Mouse (Mus musculus) MEL (cell line): ENCODE data around the gene Gm21988. TPM values are rescaled to one million over a fixed set of nuclear protein-coding genes. Genes with fewer than 3 reads are reported as not detected.

ENCODE experiments used
- DNase-seq: peaks from one replicate; pipeline ENCODE4 v3.0.0; 2011; ENCODE audit warnings: low read depth, low spot score
- H3K27ac ChIP-seq: 2 replicates; pipeline ENCODE4 v1.5.1; 2012; ENCODE audit warnings: low read depth, mild to moderate bottlenecking, control low read depth, low read length, moderate library complexity; ENCODE audit not compliant: control insufficient read depth
- H3K27me3 ChIP-seq, 2 experiments: fragments of 150-350 bp in 1 of 2; sonication (generic) in 1 of 2; 2 replicates each; pipeline ENCODE4 v1.6.1; 2012; ENCODE audit warnings: low read length in 2 of 2, mild to moderate bottlenecking in 2 of 2, improper control_type of control experiment in 1 of 2, moderate library complexity in 1 of 2; ENCODE audit not compliant: insufficient read depth in 2 of 2, control insufficient read depth in 1 of 2
- H3K36me3 ChIP-seq, 2 experiments: 2 replicates each; pipeline ENCODE4 v1.6.1; 2012 to 2014; ENCODE audit warnings: low read length in 2 of 2, improper control_type of control experiment in 1 of 2, inconsistent platforms in 1 of 2, mild to moderate bottlenecking in 1 of 2; ENCODE audit not compliant: insufficient read depth in 2 of 2, control insufficient read depth in 1 of 2
- H3K4me1 ChIP-seq, 2 experiments: fragments of 150-350 bp in 1 of 2; sonication (generic) in 1 of 2; 2 replicates each; pipeline ENCODE4 v1.6.1; 2012; ENCODE audit warnings: low read length in 2 of 2, improper control_type of control experiment in 1 of 2, mild to moderate bottlenecking in 1 of 2; ENCODE audit not compliant: insufficient read depth in 2 of 2, control insufficient read depth in 1 of 2
- H3K4me3 ChIP-seq, 2 experiments: fragments of 150-350 bp in 1 of 2; sonication (generic) in 1 of 2; 2 replicates each; pipeline ENCODE4 v1.5.1; 2012; ENCODE audit warnings: low read depth in 2 of 2, low read length in 2 of 2, mild to moderate bottlenecking in 2 of 2, moderate library complexity in 2 of 2, control low read depth in 1 of 2, improper control_type of control experiment in 1 of 2; ENCODE audit not compliant: control insufficient read depth in 1 of 2, insufficient read depth in 1 of 2
- H3K79me2 ChIP-seq: 2 replicates; pipeline ENCODE4 v1.6.1; 2012; ENCODE audit warnings: mild to moderate bottlenecking, low read length, moderate library complexity; ENCODE audit not compliant: control insufficient read depth, poor library complexity, insufficient read depth
- H3K9ac ChIP-seq: 2 replicates; pipeline ENCODE4 v1.6.1; 2012; ENCODE audit warnings: low read depth, mild to moderate bottlenecking, control low read depth, low read length, moderate library complexity; ENCODE audit not compliant: control insufficient read depth, poor library complexity, severe bottlenecking
- H3K9me3 ChIP-seq: fragments of 150-350 bp; sonication (generic); replicated peaks from 2 replicates; pipeline ENCODE4 v1.6.1; 2012; ENCODE audit warnings: mild to moderate bottlenecking, low read length, improper control_type of control experiment, moderate library complexity; ENCODE audit not compliant: insufficient read depth
- CTCF ChIP-seq, 3 experiments: IDR thresholded peaks in 2 of 3; conservative IDR thresholded peaks in 1 of 3; 2 replicates each; pipeline ENCODE4 v1.5.1; 2011 to 2012; ENCODE audit warnings: low read length in 3 of 3, low read depth in 2 of 3, mild to moderate bottlenecking in 2 of 3, improper control_type of control experiment in 1 of 3, inconsistent platforms in 1 of 3, mixed read lengths in 1 of 3, moderate library complexity in 1 of 3; ENCODE audit not compliant: control insufficient read depth in 1 of 3, insufficient read depth in 1 of 3, poor library complexity in 1 of 3, severe bottlenecking in 1 of 3
- ELF1 ChIP-seq: IDR thresholded peaks from 2 replicates; pipeline ENCODE4 v1.6.1; 2014; ENCODE audit warnings: low read depth, mild to moderate bottlenecking, inconsistent platforms, low read length, improper control_type of control experiment, moderate library complexity
- ETS1 ChIP-seq: IDR thresholded peaks from 2 replicates; pipeline ENCODE4 v1.6.1; 2012; ENCODE audit warnings: low read depth, mild to moderate bottlenecking, inconsistent platforms, low read length, improper control_type of control experiment, moderate library complexity
- GABPA ChIP-seq: IDR thresholded peaks from 2 replicates; pipeline ENCODE4 v1.6.1; 2012; ENCODE audit warnings: low read depth, mild to moderate bottlenecking, inconsistent platforms, low read length, improper control_type of control experiment, moderate library complexity
- GATA1 ChIP-seq: IDR thresholded peaks from 2 replicates; pipeline ENCODE4 v1.6.1; 2011; ENCODE audit warnings: low read depth, low read length, improper control_type of control experiment
- MYC ChIP-seq: IDR thresholded peaks from 2 replicates; pipeline ENCODE4 v1.6.1; 2011; ENCODE audit warnings: low read depth, mild to moderate bottlenecking, low read length, improper control_type of control experiment, moderate library complexity
- NRF1 ChIP-seq: IDR thresholded peaks from 2 replicates; pipeline ENCODE4 v1.6.1; 2014; ENCODE audit warnings: low read depth, mild to moderate bottlenecking, inconsistent platforms, low read length, improper control_type of control experiment, moderate library complexity; ENCODE audit not compliant: poor library complexity, insufficient read depth, severe bottlenecking
- POLR2A ChIP-seq, 2 experiments: IDR thresholded peaks; 2 replicates each; pipeline ENCODE4 v1.6.1; 2011 to 2012; ENCODE audit warnings: low read length in 2 of 2, mild to moderate bottlenecking in 2 of 2, control low read depth in 1 of 2, improper control_type of control experiment in 1 of 2, low read depth in 1 of 2, moderate library complexity in 1 of 2; ENCODE audit not compliant: control insufficient read depth in 1 of 2, insufficient read depth in 1 of 2, poor library complexity in 1 of 2
- POLR2AphosphoS2 ChIP-seq: IDR thresholded peaks from 2 replicates; pipeline ENCODE4 v1.6.1; 2011; ENCODE audit warnings: low read length, improper control_type of control experiment
- RCOR1 ChIP-seq: IDR thresholded peaks from 2 replicates; pipeline ENCODE4 v1.6.1; 2012; ENCODE audit warnings: low read depth, mild to moderate bottlenecking, inconsistent platforms, low read length, improper control_type of control experiment
- TBP ChIP-seq: IDR thresholded peaks from 2 replicates; pipeline ENCODE4 v1.8.0; 2011; ENCODE audit warnings: low read depth, low read length, improper control_type of control experiment
- TCF12 ChIP-seq: IDR thresholded peaks from 2 replicates; pipeline ENCODE4 v1.6.1; 2014; ENCODE audit warnings: low read depth, mild to moderate bottlenecking, inconsistent platforms, low read length, improper control_type of control experiment, moderate library complexity
- USF1 ChIP-seq: IDR thresholded peaks from 2 replicates; pipeline ENCODE4 v1.6.1; 2014; ENCODE audit warnings: low read depth, mild to moderate bottlenecking, inconsistent platforms, low read length, improper control_type of control experiment, moderate library complexity
- USF2 ChIP-seq, 2 experiments: IDR thresholded peaks; 2 replicates each; pipeline ENCODE4 v1.6.1; 2011 to 2012; ENCODE audit warnings: improper control_type of control experiment in 2 of 2, low read length in 2 of 2, borderline replicate concordance in 1 of 2, inconsistent platforms in 1 of 2, low read depth in 1 of 2, mild to moderate bottlenecking in 1 of 2; ENCODE audit not compliant: insufficient read depth in 1 of 2
- ZMIZ1 ChIP-seq: IDR thresholded peaks from 2 replicates; pipeline ENCODE4 v1.6.1; 2012; ENCODE audit warnings: low read depth, mild to moderate bottlenecking, inconsistent platforms, low read length, improper control_type of control experiment, moderate library complexity
- ZNF384 ChIP-seq: IDR thresholded peaks from 2 replicates; pipeline ENCODE4 v1.6.1; 2012; ENCODE audit warnings: low read depth, mild to moderate bottlenecking, inconsistent platforms, low read length, improper control_type of control experiment
- polyA plus RNA-seq, 2 experiments: library from polyadenylated mRNA; stranded (reverse) in 1 of 2; unstranded in 1 of 2; fragments of >175 nt in 1 of 2; fragments of >200 nt in 1 of 2; gene quantifications; 2 replicates each; pipeline versions ENCODE4 v1.2.1 to v1.2.4; 2012; ENCODE audit warnings: low replicate concordance in 2 of 2, low read depth in 1 of 2; ENCODE audit not compliant: insufficient read length in 2 of 2, insufficient read depth in 1 of 2, missing spikeins in 1 of 2
- total RNA-seq: library from RNA; depleted of rRNA; stranded (reverse); fragments of 300-350 nt; gene quantifications from 2 replicates; pipeline ENCODE4 v1.2.3, GENCODE M21; 2012

The Gm21988 gene
- total and polyA plus RNA-seq, 3 experiments: 3.7 to 4.1 TPM; not detected in 1

- H3K79me2 ChIP-seq: no peaks in the 10 kb centered on the region
- peaks cover 9 to 23% of the 10 kb centered on the region in 2 experiments for H3K27me3 ChIP-seq
- TF ChIP-seq POLR2AphosphoS2 (no peak), MYC (no peak), ELF1 (no peak), USF1 (no peak), GATA1 (0 out of 2 replicates have a peak, but pooled peaks have one; percentile 12), ZNF384 (no peak), ETS1 (no peak), POLR2A (IDR thresholded peaks at IDR 0.05; ENCODE audit: control insufficient read depth in 1 of 2, insufficient read depth in 1 of 2, low read depth in 1 of 2, low read length in 2 of 2, poor library complexity in 1 of 2) (no peak)
- TF ChIP-seq, all 39 proteins: peak for 1
- Histone ChIP-seq H3K27ac (no peak overlapping the region), H3K36me3 (no peaks in the 10 kb centered on the region), H3K9me3 (no peaks in the 10 kb centered on the region), H3K4me1 (0 out of 4 replicates have a peak, but pooled peaks cover 0 to 2% of the 10 kb centered on the region in 2 experiments), H3K4me3 (no peak overlapping the region), H3K9ac (no peak overlapping the region)
- DNase-seq: peak; percentile 58
Measured at GRCm38 (mm10) chr11:70265252-70265651, 25.6 kb upstream of the Gm21988 start.

DNA sequence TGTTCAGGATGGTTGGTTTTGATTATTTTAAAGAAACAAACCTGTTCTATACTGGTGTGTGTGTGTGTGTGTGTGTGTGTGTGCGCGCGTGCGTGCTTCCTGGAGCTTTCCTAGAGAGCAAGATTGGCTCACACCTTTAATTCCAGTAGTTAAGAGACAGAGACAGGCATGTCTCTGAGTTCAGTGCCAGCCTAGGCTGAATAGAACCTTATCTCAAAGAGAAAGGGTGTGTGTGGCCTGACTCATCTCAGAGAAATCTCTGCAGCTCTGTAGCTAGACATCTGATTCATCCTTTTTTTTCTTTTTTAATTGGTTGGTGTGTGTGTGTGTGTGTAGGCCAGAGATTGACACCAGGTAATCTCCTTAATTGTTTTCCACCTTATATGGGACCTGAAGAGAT, 19.4 kb upstream of the Gm21988 start:
- Histone ChIP-seq H3K36me3 (no peaks in the 10 kb centered on the region), H3K79me2 (no peaks in the 10 kb centered on the region), H3K4me1 (no peaks in the 10 kb centered on the region), H3K27ac (no peak overlapping the region), H3K9ac (no peak overlapping the region), H3K27me3 (peaks cover 11 to 24% of the 10 kb centered on the region in 2 experiments), H3K9me3 (no peaks in the 10 kb centered on the region)
- TF ChIP-seq TCF12 (no peak), TBP (no peak), GATA1 (peak; percentile 19; the same call in 1 of the 2 replicates), RCOR1 (peak; percentile 64; the same call in 1 of the 2 replicates), ZMIZ1 (no peak)
- TF ChIP-seq, all 39 proteins: peak for 2
- DNase-seq: no peak
- H3K4me3 ChIP-seq: no peak overlapping the region

DNA sequence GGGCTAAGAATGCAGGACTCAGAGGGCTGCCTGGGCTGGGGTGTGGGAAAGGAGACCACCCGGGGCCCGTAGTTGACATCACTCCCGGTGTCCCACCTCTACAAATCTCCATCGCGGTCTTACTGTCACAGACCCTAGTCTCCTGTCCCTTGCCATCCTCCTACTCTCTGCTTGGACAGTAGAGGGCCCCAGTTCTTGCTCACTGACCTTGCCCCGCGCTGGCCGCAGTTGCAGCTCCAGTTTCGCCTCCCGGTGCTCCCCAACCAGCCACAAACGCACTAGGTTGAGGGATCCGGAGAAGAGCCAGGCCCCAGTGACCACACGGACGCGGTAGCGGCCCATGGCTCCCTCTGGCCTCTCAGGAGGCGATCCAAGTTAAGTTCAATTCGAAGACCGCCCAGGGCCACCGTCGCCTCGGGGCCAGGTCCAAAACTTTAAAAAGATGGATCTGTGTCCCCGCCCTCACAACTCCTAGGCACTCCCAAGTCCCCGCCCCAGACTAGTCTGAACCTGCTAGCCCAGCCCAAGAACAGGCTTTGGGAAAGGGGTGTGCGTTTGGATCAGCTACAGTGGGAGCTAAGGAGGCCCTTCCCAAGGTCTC, 15.4 kb upstream of the Gm21988 start, which contains the start of gene Alox12:
TSS of gene Alox12 (minus strand) at position 423 of the 601 bp plus-strand sequence.
- no peak for DNase-seq
- Histone ChIP-seq H3K36me3 (no peaks in the 10 kb centered on the region), H3K27ac (no peak within 1 kb of the TSS), H3K9ac (no peak within 1 kb of the TSS), H3K79me2 (no peaks in the 10 kb centered on the region), H3K4me3 (no peak within 1 kb of the TSS), H3K9me3 (no peaks in the 10 kb centered on the region), H3K4me1 (no peaks in the 10 kb centered on the region), H3K27me3 (peaks cover 9 to 11% of the 10 kb centered on the region in 2 experiments)
- no peak for TF ChIP-seq NRF1
- no peak for TF ChIP-seq ETS1
- TF ChIP-seq GABPA: no peak
- no peak for TF ChIP-seq ZNF384
- 0 out of 6 replicates have a peak, but pooled peaks of 1 of the 3 experiments have one; percentile 4 for TF ChIP-seq CTCF (IDR thresholded peaks at IDR 0.05 in 2 of 3, conservative IDR thresholded peaks at IDR 0.05 in 1 of 3; ENCODE audit: control insufficient read depth in 1 of 3, insufficient read depth in 1 of 3, low read depth in 2 of 3, low read length in 3 of 3, poor library complexity in 1 of 3, severe bottlenecking in 1 of 3)
- no peak for TF ChIP-seq USF2 (IDR thresholded peaks at IDR 0.05; ENCODE audit: borderline replicate concordance in 1 of 2, insufficient read depth in 1 of 2, low read depth in 1 of 2, low read length in 2 of 2)
- TF ChIP-seq, all 39 proteins: peak for 1
